Mouse (Mus musculus) bone marrow macrophage, adult 2 months (primary cell): ENCODE measurements around the gene Cyp4a31. TPM values are rescaled to one million over a fixed set of nuclear protein-coding genes. Genes with fewer than 3 reads are reported as not detected.
"Not testable (repeated sequence)": the region's sequence is repeated elsewhere in the genome, so short reads cannot be mapped to it uniquely, and the experiment has no call there.

Experiments
- H3K27ac ChIP-seq: 2 replicates; pipeline ENCODE4 v1.5.1; 2012; ENCODE audit warnings: low read depth, low read length; ENCODE audit not compliant: insufficient read depth
- H3K4me1 ChIP-seq: 2 replicates; pipeline ENCODE4 v1.6.1; 2012; ENCODE audit warnings: low read length; ENCODE audit not compliant: control insufficient read depth, insufficient read depth
- H3K4me3 ChIP-seq: 2 replicates; pipeline ENCODE4 v1.5.1; 2012; ENCODE audit warnings: mild to moderate bottlenecking, low read length, moderate library complexity; ENCODE audit not compliant: insufficient read depth
- CTCF ChIP-seq: IDR thresholded peaks from 2 replicates; pipeline ENCODE4 v1.5.1; 2012; ENCODE audit warnings: low read depth, mild to moderate bottlenecking, low read length, moderate library complexity
- POLR2A ChIP-seq: IDR thresholded peaks from 2 replicates; pipeline ENCODE4 v1.6.1; 2012; ENCODE audit warnings: mild to moderate bottlenecking, low read depth, low read length, borderline replicate concordance
- polyA plus RNA-seq: library from polyadenylated mRNA; stranded (reverse); fragments of >200 nt; gene quantifications from 2 replicates; pipeline ENCODE4 v1.2.4, GENCODE M21; 2012; ENCODE audit not compliant: missing spikeins, insufficient read depth, insufficient read length

The Cyp4a31 gene
- not detected in 2 replicates for polyA plus RNA-seq

GRCm38 (mm10) chr4:115563401-115563800 is at the start of gene Cyp4a31:
TSS of gene Cyp4a31 (plus strand) at chr4:115563649.
- H3K27ac ChIP-seq = no peak within 1 kb of the TSS
- H3K4me1 ChIP-seq = no peaks in the 10 kb centered on the region
- TF ChIP-seq POLR2A = no peak
- TF ChIP-seq CTCF = no peak
- H3K4me3 ChIP-seq = no peak within 1 kb of the TSS

- H3K4me3 ChIP-seq, H3K27ac ChIP-seq, H3K4me1 ChIP-seq: not testable (repeated sequence)
These were observed 49.5 kb upstream of the Cyp4a31 start for GRCm38 (mm10) chr4:115513964-115514363.

GRCm38 (mm10) chr4:115518000-115518399 is 45.4 kb upstream of the Cyp4a31 start, which contains the start of gene Cyp4a10:
TSS of gene Cyp4a10 (plus strand) at chr4:115518264.
- not testable (repeated sequence) for H3K27ac ChIP-seq, H3K4me3 ChIP-seq, H3K4me1 ChIP-seq

- no peak overlapping the region for H3K27ac ChIP-seq
- H3K4me3 ChIP-seq = no peak overlapping the region
- no peaks in the 10 kb centered on the region for H3K4me1 ChIP-seq
- TF ChIP-seq POLR2A = no peak
- no peak for TF ChIP-seq CTCF
These were observed 44.0 kb upstream of the Cyp4a31 start for GRCm38 (mm10) chr4:115519444-115519843.

GRCm38 (mm10) chr4:115521766-115522165 is 41.7 kb upstream of the Cyp4a31 start:
- Histone ChIP-seq H3K4me3 (no peak overlapping the region), H3K4me1 (no peaks in the 10 kb centered on the region), H3K27ac (no peak overlapping the region)
- no peak for TF ChIP-seq POLR2A
- TF ChIP-seq CTCF = no peak

- Histone ChIP-seq H3K4me3 (no peak overlapping the region), H3K4me1 (no peaks in the 10 kb centered on the region), H3K27ac (no peak overlapping the region)
- no peak for TF ChIP-seq CTCF
- TF ChIP-seq POLR2A = no peak
These were observed 18.3 kb upstream of the Cyp4a31 start for GRCm38 (mm10) chr4:115545101-115545500.

- H3K4me3 ChIP-seq = no peak overlapping the region
- TF ChIP-seq POLR2A (no peak), CTCF (no peak)
- H3K27ac ChIP-seq = no peak overlapping the region
- no peaks in the 10 kb centered on the region for H3K4me1 ChIP-seq
These were observed 17.2 kb upstream of the Cyp4a31 start for GRCm38 (mm10) chr4:115546141-115546828.

GRCm38 (mm10) chr4:115552726-115553125 is 10.7 kb upstream of the Cyp4a31 start:
- Histone ChIP-seq H3K4me1 (no peaks in the 10 kb centered on the region), H3K4me3 (no peak overlapping the region), H3K27ac (no peak overlapping the region)
- TF ChIP-seq CTCF (no peak), POLR2A (no peak)

- H3K27ac ChIP-seq = no peak overlapping the region
- no peak for TF ChIP-seq CTCF
- no peak for TF ChIP-seq POLR2A
- no peak overlapping the region for H3K4me3 ChIP-seq
- no peaks in the 10 kb centered on the region for H3K4me1 ChIP-seq
These were observed 7.9 kb upstream of the Cyp4a31 start for GRCm38 (mm10) chr4:115555513-115555912.

- no peak overlapping the region for H3K4me3 ChIP-seq
- no peak for TF ChIP-seq CTCF
- no peak for TF ChIP-seq POLR2A
These were observed 5.4 kb upstream of the Cyp4a31 start for GRCm38 (mm10) chr4:115557861-115558561.

GRCm38 (mm10) chr4:115561236-115561635 is 2.2 kb upstream of the Cyp4a31 start:
- H3K27ac ChIP-seq, H3K4me1 ChIP-seq, H3K4me3 ChIP-seq: not testable (repeated sequence)

More at GRCm38 (mm10) chr4:115557861-115558561, 5.4 kb upstream of the Cyp4a31 start:
- no peaks in the 10 kb centered on the region for H3K4me1 ChIP-seq
- H3K27ac ChIP-seq = no peak overlapping the region

GRCm38 (mm10) chr4:115564469-115565225 is 1.2 kb downstream of the Cyp4a31 start:
- not testable (repeated sequence) for H3K4me1 ChIP-seq, H3K27ac ChIP-seq, H3K4me3 ChIP-seq
